Mouse (Mus musculus): ENCODE measurements around the gene Mitd1. TPM values are rescaled to one million over a fixed set of nuclear protein-coding genes. Genes with fewer than 3 reads are reported as not detected.

The Mitd1 gene
- total and polyA plus RNA-seq, 2 experiments from 2014 or later: 4.1 to 8.2 TPM

GRCm38 (mm10) chr1:37869362-37869761 is 20.8 kb downstream of the Mitd1 start:
- Histone ChIP-seq H3K4me2 (ENCODE audit: low read depth, low read length) (no peak overlapping the region), H3K4me3 (ENCODE audit: low read length) (no peak overlapping the region), H3K36me3 (ENCODE audit: insufficient read depth, low read length) (no peaks in the 10 kb centered on the region), H3K27me3 (ENCODE audit: insufficient read depth, low read length) (no peaks in the 10 kb centered on the region), H3K9ac (replicated peaks; ENCODE audit: low read length) (no peak overlapping the region), H3K9me3 (ENCODE audit: low read length) (no peaks in the 10 kb centered on the region), H3K4me1 (ENCODE audit: insufficient read depth, low read length) (peaks cover 10% of the 10 kb centered on the region; the same call in 1 of the 2 replicates), H3K27ac (no peak overlapping the region)
- 59% methylated on average over 2 of the region's 2 CpGs for WGBS
- ATAC-seq (no peak), DNase-seq (ENCODE audit: low spot score) (no peak)
- TF ChIP-seq CTCF (IDR thresholded peaks at IDR 0.05; ENCODE audit: low read depth): no peak

GRCm38 (mm10) chr1:37868640-37869039 is 21.6 kb downstream of the Mitd1 start:
- no peak overlapping the region for H3K9ac ChIP-seq (replicated peaks; ENCODE audit: low read length)
- H3K4me3 ChIP-seq (ENCODE audit: low read length): no peak overlapping the region
- 65% methylated on average over 10 of the region's 10 CpGs for WGBS
- no peaks in the 10 kb centered on the region for H3K36me3 ChIP-seq (ENCODE audit: insufficient read depth, low read length)
- H3K9me3 ChIP-seq (ENCODE audit: low read length): no peaks in the 10 kb centered on the region
- no peaks in the 10 kb centered on the region for H3K27me3 ChIP-seq (ENCODE audit: insufficient read depth, low read length)
- no peak overlapping the region for H3K4me2 ChIP-seq (ENCODE audit: low read depth, low read length)
- no peak for DNase-seq (ENCODE audit: low spot score)
- no peak for TF ChIP-seq CTCF (IDR thresholded peaks at IDR 0.05; ENCODE audit: low read depth)
- no peak for ATAC-seq
- H3K27ac ChIP-seq: no peak overlapping the region
- peaks cover 10% of the 10 kb centered on the region; the same call in 1 of the 2 replicates for H3K4me1 ChIP-seq (ENCODE audit: insufficient read depth, low read length)

GRCm38 (mm10) chr1:37867684-37868322 is 22.4 kb downstream of the Mitd1 start:
- H3K4me3 ChIP-seq (ENCODE audit: low read length): no peak overlapping the region
- WGBS: 70% methylated on average over 10 of the region's 10 CpGs
- H3K27me3 ChIP-seq (ENCODE audit: insufficient read depth, low read length): no peaks in the 10 kb centered on the region
- ATAC-seq (no peak), DNase-seq (ENCODE audit: low spot score) (no peak)
- peaks cover 8% of the 10 kb centered on the region; the same call in 1 of the 2 replicates for H3K4me1 ChIP-seq (ENCODE audit: insufficient read depth, low read length)
- H3K9ac ChIP-seq (replicated peaks; ENCODE audit: low read length): no peak overlapping the region
- no peak overlapping the region for H3K27ac ChIP-seq
- no peak overlapping the region for H3K4me2 ChIP-seq (ENCODE audit: low read depth, low read length)
- no peak for TF ChIP-seq CTCF (IDR thresholded peaks at IDR 0.05; ENCODE audit: low read depth)
- H3K9me3 ChIP-seq (ENCODE audit: low read length): no peaks in the 10 kb centered on the region
- no peaks in the 10 kb centered on the region for H3K36me3 ChIP-seq (ENCODE audit: insufficient read depth, low read length)

DNA sequence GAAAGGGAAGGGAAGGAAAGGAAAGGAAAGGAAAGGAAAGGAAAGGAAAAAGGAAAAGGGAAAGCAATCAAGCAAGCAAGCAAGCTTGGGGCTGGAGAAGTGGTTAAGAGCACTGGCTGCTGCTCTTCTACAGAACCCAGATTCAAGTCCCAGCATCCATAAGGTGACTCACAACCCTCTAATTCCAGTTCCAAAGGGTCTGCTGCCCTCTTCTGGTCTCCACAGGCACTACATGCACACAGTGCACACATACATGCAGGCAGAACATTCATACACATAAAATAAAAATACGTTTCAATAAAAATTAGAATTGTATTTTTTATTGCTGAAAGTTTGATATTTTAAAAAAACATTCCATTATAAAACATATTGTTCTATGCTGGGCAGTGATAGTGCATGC is 23.2 kb downstream of the Mitd1 start:
- H3K4me3 ChIP-seq (ENCODE audit: low read length): no peak overlapping the region
- ATAC-seq: no peak
- peak; percentile 15 for DNase-seq (ENCODE audit: low spot score)
- WGBS: 75% methylated on average over 1 of the region's 1 CpGs
- H3K4me2 ChIP-seq (ENCODE audit: low read depth, low read length): no peak overlapping the region
- H3K9ac ChIP-seq (replicated peaks; ENCODE audit: low read length): no peak overlapping the region
- H3K27ac ChIP-seq: no peak overlapping the region
- H3K27me3 ChIP-seq (ENCODE audit: insufficient read depth, low read length): no peaks in the 10 kb centered on the region
- peaks cover 4% of the 10 kb centered on the region; the same call in 1 of the 2 replicates for H3K4me1 ChIP-seq (ENCODE audit: insufficient read depth, low read length)
- peak; percentile 71 for TF ChIP-seq CTCF (IDR thresholded peaks at IDR 0.05; ENCODE audit: low read depth)
- no peaks in the 10 kb centered on the region for H3K36me3 ChIP-seq (ENCODE audit: insufficient read depth, low read length)
- no peaks in the 10 kb centered on the region for H3K9me3 ChIP-seq (ENCODE audit: low read length)

- DNase-seq (ENCODE audit: low spot score) (no peak), ATAC-seq (no peak)
- Histone ChIP-seq H3K4me2 (ENCODE audit: low read depth, low read length) (peak within 1 kb of the TSS; percentile 79), H3K4me3 (ENCODE audit: low read length) (peak within 1 kb of the TSS; percentile 71), H3K27me3 (ENCODE audit: insufficient read depth, low read length) (no peaks in the 10 kb centered on the region), H3K27ac (peak within 1 kb of the TSS; percentile 90), H3K9ac (replicated peaks; ENCODE audit: low read length) (peak within 1 kb of the TSS; percentile 75), H3K36me3 (ENCODE audit: insufficient read depth, low read length) (no peaks in the 10 kb centered on the region), H3K4me1 (ENCODE audit: insufficient read depth, low read length) (peaks cover 4% of the 10 kb centered on the region; the same call in 1 of the 2 replicates), H3K9me3 (ENCODE audit: low read length) (no peaks in the 10 kb centered on the region)
- WGBS: 80% methylated on average over 6 of the region's 6 CpGs
- no peak for TF ChIP-seq CTCF (IDR thresholded peaks at IDR 0.05; ENCODE audit: low read depth)
Observed at GRCm38 (mm10) chr1:37866286-37866685, 23.9 kb downstream of the Mitd1 start, which contains the start of gene Tsga10. TSS of gene Tsga10 (minus strand) at chr1:37866429.

GRCm38 (mm10) chr1:37865401-37866215 is 24.6 kb downstream of the Mitd1 start:
- ATAC-seq (no peak), DNase-seq (ENCODE audit: low spot score) (no peak)
- Histone ChIP-seq H3K4me2 (ENCODE audit: low read depth, low read length) (peak overlapping the region; percentile 79), H3K36me3 (ENCODE audit: insufficient read depth, low read length) (no peaks in the 10 kb centered on the region), H3K4me1 (ENCODE audit: insufficient read depth, low read length) (peaks cover 4% of the 10 kb centered on the region; the same call in 1 of the 2 replicates), H3K9me3 (ENCODE audit: low read length) (no peaks in the 10 kb centered on the region), H3K27ac (peak overlapping the region; percentile 90), H3K9ac (replicated peaks; ENCODE audit: low read length) (peak overlapping the region; percentile 75), H3K27me3 (ENCODE audit: insufficient read depth, low read length) (no peaks in the 10 kb centered on the region), H3K4me3 (ENCODE audit: low read length) (peak overlapping the region; percentile 71)
- TF ChIP-seq CTCF (IDR thresholded peaks at IDR 0.05; ENCODE audit: low read depth): no peak
- WGBS: 11% methylated on average over 23 of the region's 23 CpGs
